Mouse (Mus musculus) neural tube, embryonic 15.5 days (tissue): Measurements from ENCODE around the gene Fgf16. TPM values are rescaled to one million over a fixed set of nuclear protein-coding genes. Genes with fewer than 3 reads are reported as not detected.

ENCODE experiments used
- ATAC-seq: fragments of 200-750 bp; cut with Nextera tagmentation; 2 replicates; pipeline ENCODE4 v1.8.0; 2017; ENCODE audit warnings: mild to moderate bottlenecking, moderate TSS enrichment, moderate library complexity; ENCODE audit not compliant: low FRiP score
- H3K27ac ChIP-seq: fragments of 300-500 bp; sonication (generic); replicated peaks from 2 replicates; pipeline ENCODE4 v1.5.1; 2015; ENCODE audit warnings: mild to moderate bottlenecking, inconsistent platforms
- H3K27me3 ChIP-seq: fragments of 300-500 bp; sonication (generic); replicated peaks from 2 replicates; pipeline ENCODE4 v1.6.1; 2015; ENCODE audit warnings: inconsistent platforms
- H3K36me3 ChIP-seq: fragments of 300-500 bp; sonication (generic); 2 replicates; pipeline ENCODE4 v1.6.1; 2015; ENCODE audit warnings: inconsistent platforms
- H3K4me1 ChIP-seq: fragments of 300-500 bp; sonication (generic); 2 replicates; pipeline ENCODE4 v1.6.1; 2015; ENCODE audit warnings: inconsistent platforms
- H3K4me2 ChIP-seq: fragments of 300-500 bp; sonication (generic); 2 replicates; pipeline ENCODE4 v1.6.1; 2015; ENCODE audit warnings: inconsistent platforms, mild to moderate bottlenecking, moderate library complexity
- H3K4me3 ChIP-seq: fragments of 300-500 bp; sonication (generic); replicated peaks from 2 replicates; pipeline ENCODE4 v1.5.1; 2015; ENCODE audit warnings: mild to moderate bottlenecking, inconsistent platforms
- H3K9ac ChIP-seq: fragments of 300-500 bp; sonication (generic); replicated peaks from 2 replicates; pipeline ENCODE4 v1.6.1; 2015; ENCODE audit warnings: mild to moderate bottlenecking, inconsistent platforms
- H3K9me3 ChIP-seq: fragments of 300-500 bp; sonication (generic); replicated peaks from 2 replicates; pipeline ENCODE4 v1.6.1; 2016; ENCODE audit warnings: inconsistent platforms
- WGBS: fragments of 180-500 bp; shearing (Covaris S2); methylation state at CpG from one replicate; pipeline ENCODE4 v1.1.7; 2015; ENCODE audit warnings: mixed read lengths; 5-methylcytosine and 5-hydroxymethylcytosine counted together
- polyA plus RNA-seq: library from polyadenylated mRNA; unstranded; fragments of >200 nt; fragmentation: Nextera tagmentation; extraction: Ambion mirVana; gene quantifications from 2 replicates; pipeline ENCODE4 v1.2.1, GENCODE M21; 2015

The Fgf16 gene
- polyA plus RNA-seq, 1 experiment from 2014 or later: 0.29 TPM

DNA sequence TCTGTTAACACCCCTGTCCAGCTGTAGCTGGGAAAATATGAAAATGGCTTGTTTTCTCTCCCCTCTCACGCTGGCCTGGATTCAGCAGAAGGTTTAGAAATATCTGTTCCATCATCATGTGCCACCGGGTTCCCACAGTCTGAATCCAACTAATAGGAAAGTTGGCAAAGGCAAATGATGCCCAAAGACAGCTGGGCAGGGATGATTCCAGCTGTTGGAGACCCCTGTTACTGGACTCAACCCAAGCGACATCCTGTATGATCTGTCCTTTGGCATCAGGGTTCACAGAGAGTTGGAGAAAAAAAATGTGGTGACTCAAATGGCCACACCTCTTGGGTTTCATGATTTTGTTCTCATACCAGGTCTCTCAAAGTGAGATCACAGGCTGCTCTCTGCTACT lies 3.9 kb downstream of the Fgf16 start:
- H3K9me3 ChIP-seq: no peaks in the 10 kb centered on the region
- H3K27ac ChIP-seq: no peak overlapping the region
- H3K36me3 ChIP-seq: no peaks in the 10 kb centered on the region
- no peak for ATAC-seq
- H3K4me3 ChIP-seq: no peak overlapping the region
- peaks cover 37% of the 10 kb centered on the region for H3K27me3 ChIP-seq
- 80% methylated on average over 3 of the region's 3 CpGs for WGBS
- H3K9ac ChIP-seq: no peak overlapping the region
- H3K4me1 ChIP-seq: peaks cover 10% of the 10 kb centered on the region; the same call in 1 of the 2 replicates
- no peak overlapping the region for H3K4me2 ChIP-seq

DNA sequence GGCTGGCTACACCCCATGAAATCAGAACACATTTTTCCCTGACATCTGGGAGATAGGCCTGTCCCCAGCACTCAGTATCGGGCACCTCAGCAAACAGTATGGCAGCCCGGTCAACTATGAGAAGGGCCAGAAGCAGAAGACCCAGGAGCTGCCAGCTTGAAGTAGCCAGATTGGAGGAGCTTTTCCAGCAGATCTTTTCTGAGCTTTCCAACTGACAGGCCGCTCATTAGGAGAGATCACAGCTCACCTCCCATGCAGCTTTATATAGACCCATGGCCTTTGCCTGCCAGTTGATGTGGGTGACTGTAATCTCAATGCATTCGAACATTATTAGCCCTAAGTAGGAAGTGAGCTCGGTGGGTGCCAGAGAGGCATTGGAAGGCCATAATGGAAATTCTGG lies 9.2 kb downstream of the Fgf16 start:
- no peaks in the 10 kb centered on the region for H3K4me1 ChIP-seq
- no peak overlapping the region for H3K9ac ChIP-seq
- ATAC-seq: no peak
- no peak overlapping the region for H3K4me3 ChIP-seq
- no peak overlapping the region for H3K4me2 ChIP-seq
- H3K27me3 ChIP-seq: peaks cover 4% of the 10 kb centered on the region
- no peaks in the 10 kb centered on the region for H3K9me3 ChIP-seq
- 95% methylated on average over 5 of the region's 5 CpGs for WGBS
- no peak overlapping the region for H3K27ac ChIP-seq
- no peaks in the 10 kb centered on the region for H3K36me3 ChIP-seq

DNA sequence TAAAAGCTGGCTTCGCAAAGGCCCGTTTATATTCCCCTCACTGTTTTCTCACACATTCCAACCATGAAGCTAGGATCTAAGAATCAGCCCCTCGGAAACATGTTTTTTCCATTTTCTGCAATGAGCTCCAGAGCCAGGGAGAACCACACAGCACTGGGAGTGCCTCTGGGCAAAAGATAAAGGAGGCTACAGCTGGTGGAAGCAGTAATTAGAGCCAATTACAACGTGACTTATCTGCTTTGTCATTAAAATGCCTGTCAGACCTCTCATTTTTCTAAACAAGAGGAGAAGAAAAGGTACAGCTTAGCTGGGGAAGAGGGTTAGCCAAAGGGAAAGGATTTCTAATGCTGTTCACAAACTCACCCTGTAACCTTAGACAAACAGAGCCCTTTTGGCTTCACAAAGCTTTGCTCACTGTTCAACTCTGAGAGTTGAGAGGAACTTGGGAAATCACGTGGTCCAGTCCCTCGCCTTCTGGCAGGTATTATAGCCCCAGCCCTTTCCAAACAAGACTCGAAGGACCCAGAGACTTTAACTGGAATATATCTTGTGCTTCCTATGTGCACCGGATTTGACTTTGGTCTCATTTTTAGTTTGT lies 30.8 kb downstream of the Fgf16 start:
- no peak overlapping the region for H3K4me2 ChIP-seq
- H3K27ac ChIP-seq: no peak overlapping the region
- 57% methylated on average over 8 of the region's 8 CpGs for WGBS
- H3K4me3 ChIP-seq: no peak overlapping the region
- H3K4me1 ChIP-seq: no peaks in the 10 kb centered on the region
- H3K36me3 ChIP-seq: no peaks in the 10 kb centered on the region
- 0 out of 2 replicates have a peak, but pooled peaks cover 2% of the 10 kb centered on the region for H3K27me3 ChIP-seq
- no peaks in the 10 kb centered on the region for H3K9me3 ChIP-seq
- ATAC-seq: no peak
- H3K9ac ChIP-seq: no peak overlapping the region

DNA sequence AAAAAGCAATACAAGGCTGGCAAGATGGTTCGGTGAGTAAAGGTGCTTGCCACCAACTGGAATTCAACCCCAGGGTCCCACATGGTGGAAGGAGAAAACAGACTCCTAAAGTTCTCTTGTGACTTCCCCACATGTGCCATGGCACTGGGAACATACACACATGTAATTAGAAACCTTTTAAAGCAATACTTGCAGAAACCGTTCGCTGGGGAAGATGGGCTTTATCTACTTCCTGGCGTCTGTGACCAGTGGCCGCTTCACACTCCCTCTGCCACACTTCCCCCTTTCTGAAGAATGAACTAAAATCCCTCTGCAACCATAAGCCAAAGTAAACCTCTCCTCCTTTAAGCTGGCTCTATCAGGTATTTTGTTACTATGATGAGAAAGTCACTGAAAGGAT lies 60.4 kb downstream of the Fgf16 start:
- ATAC-seq: no peak

More for the DNA sequence above, 60.4 kb downstream of the Fgf16 start:
- no peak overlapping the region for H3K4me2 ChIP-seq
- H3K36me3 ChIP-seq: peaks cover 7% of the 10 kb centered on the region
- H3K4me3 ChIP-seq: no peak overlapping the region
- 90% methylated on average over 5 of the region's 5 CpGs for WGBS
- no peaks in the 10 kb centered on the region for H3K27me3 ChIP-seq
- H3K9me3 ChIP-seq: no peaks in the 10 kb centered on the region
- H3K9ac ChIP-seq: no peak overlapping the region
- no peaks in the 10 kb centered on the region for H3K4me1 ChIP-seq
- H3K27ac ChIP-seq: no peak overlapping the region

Other genes with a start within 250 kb of the Fgf16 start
- gene Atrx, start 165.1 kb downstream of the Fgf16 start, polyA plus RNA-seq: 224 TPM in 2 replicates
- 20.0 and 28.4 TPM in 2 replicates for gene Magt1, start 247.6 kb downstream of the Fgf16 start, polyA plus RNA-seq